Mouse (Mus musculus) A20 (cell line): ENCODE measurements around the gene Edn1.

Source experiments
- DNase-seq: peaks from one replicate; pipeline ENCODE4 v3.0.0-alpha.2; 2011; ENCODE audit warnings: low read depth, low spot score

The Edn1 gene

GRCm38 (mm10) chr13:42315628-42316027 is 14.4 kb downstream of the Edn1 start:
- DNase-seq: no peak

GRCm38 (mm10) chr13:42317808-42318207 is 16.5 kb downstream of the Edn1 start:
- no peak for DNase-seq

- no peak for DNase-seq
Observed at GRCm38 (mm10) chr13:42328576-42328975, 27.3 kb downstream of the Edn1 start.

GRCm38 (mm10) chr13:42331104-42331503 is 29.8 kb downstream of the Edn1 start:
- peak; percentile 2 for DNase-seq

- DNase-seq: no peak
Observed at GRCm38 (mm10) chr13:42334981-42335380, 33.7 kb downstream of the Edn1 start.

GRCm38 (mm10) chr13:42336414-42336813 is 35.1 kb downstream of the Edn1 start:
- DNase-seq: no peak

- peak; percentile 25 for DNase-seq
Observed at GRCm38 (mm10) chr13:42337072-42337471, 35.8 kb downstream of the Edn1 start.

GRCm38 (mm10) chr13:42339466-42339865 is 38.2 kb downstream of the Edn1 start:
- DNase-seq: no peak

GRCm38 (mm10) chr13:42341871-42342532 is 40.7 kb downstream of the Edn1 start:
- no peak for DNase-seq

GRCm38 (mm10) chr13:42345439-42345838 is 44.2 kb downstream of the Edn1 start:
- no peak for DNase-seq

- no peak for DNase-seq
Observed at GRCm38 (mm10) chr13:42346414-42346813, 45.1 kb downstream of the Edn1 start.

- no peak for DNase-seq
Observed at GRCm38 (mm10) chr13:42351675-42352074, 50.4 kb downstream of the Edn1 start.
